Mouse (Mus musculus): ENCODE results near the gene Btd.
"Not testable (repeated sequence)": the region's sequence is repeated elsewhere in the genome, so short reads cannot be mapped to it uniquely, and the experiment has no call there.

Gene Btd

GRCm38 (mm10) chr14:31640890-31641505 is at the start of gene Btd, which contains the start of gene Hacl1:
TSS of gene Btd (plus strand) at chr14:31641028.
TSS of gene Hacl1 (minus strand) at chr14:31641286.
- DNase-seq (ENCODE audit: low spot score in 2 of 2): peak; percentile 83 to 88

- DNase-seq (ENCODE audit: low spot score in 2 of 2): no peak
Measured at GRCm38 (mm10) chr14:31591243-31591642, 49.6 kb upstream of the Btd start, which contains the start of gene Colq. TSS of gene Colq (minus strand) at chr14:31591343.

DNA sequence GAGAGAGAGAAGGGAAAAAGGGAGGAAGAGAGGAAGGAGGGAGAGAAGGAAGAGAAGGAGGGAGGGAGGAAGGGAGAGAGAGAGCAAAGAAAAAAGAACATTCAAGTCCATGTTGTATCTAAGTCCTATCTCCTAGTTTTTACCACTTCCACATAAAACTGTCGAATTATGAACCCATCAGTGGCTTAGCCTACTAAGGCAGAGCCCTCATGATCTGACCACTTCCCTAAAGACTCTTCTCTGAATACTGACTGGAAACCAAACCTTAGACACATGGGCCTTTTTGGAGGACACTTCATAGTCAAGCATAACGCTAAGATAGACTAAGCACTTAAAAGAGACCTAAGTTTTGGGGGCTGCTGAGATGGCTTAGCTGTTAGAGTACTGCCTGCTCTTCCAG is 47.8 kb upstream of the Btd start:
- DNase-seq (ENCODE audit: low spot score in 2 of 2): no peak

GRCm38 (mm10) chr14:31594693-31595092 is 46.1 kb upstream of the Btd start:
- no peak for DNase-seq (ENCODE audit: low spot score in 2 of 2)

DNA sequence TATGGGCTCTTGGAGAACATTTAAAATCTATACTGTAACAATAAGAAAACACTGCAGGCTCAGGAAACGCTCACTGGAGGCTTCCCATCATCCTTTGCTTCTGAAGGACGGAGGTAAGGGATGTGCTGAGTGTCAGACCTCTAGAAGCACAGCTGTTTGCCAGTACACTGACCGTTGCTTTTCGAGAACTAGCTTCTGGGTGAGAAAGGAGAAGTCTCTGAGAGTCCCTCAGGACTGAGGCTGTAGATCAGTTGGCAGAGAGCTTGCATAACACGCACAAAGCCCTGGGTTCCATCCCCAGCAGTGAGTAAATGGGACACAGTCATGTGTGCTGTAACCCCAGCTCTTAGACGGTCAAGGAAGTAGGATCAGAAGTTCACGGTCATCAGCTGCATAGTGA is 44.4 kb upstream of the Btd start:
- no peak for DNase-seq (ENCODE audit: low spot score in 2 of 2)

- DNase-seq (ENCODE audit: low spot score in 2 of 2): no peak
Measured at GRCm38 (mm10) chr14:31597446-31597845, 43.4 kb upstream of the Btd start.

DNA sequence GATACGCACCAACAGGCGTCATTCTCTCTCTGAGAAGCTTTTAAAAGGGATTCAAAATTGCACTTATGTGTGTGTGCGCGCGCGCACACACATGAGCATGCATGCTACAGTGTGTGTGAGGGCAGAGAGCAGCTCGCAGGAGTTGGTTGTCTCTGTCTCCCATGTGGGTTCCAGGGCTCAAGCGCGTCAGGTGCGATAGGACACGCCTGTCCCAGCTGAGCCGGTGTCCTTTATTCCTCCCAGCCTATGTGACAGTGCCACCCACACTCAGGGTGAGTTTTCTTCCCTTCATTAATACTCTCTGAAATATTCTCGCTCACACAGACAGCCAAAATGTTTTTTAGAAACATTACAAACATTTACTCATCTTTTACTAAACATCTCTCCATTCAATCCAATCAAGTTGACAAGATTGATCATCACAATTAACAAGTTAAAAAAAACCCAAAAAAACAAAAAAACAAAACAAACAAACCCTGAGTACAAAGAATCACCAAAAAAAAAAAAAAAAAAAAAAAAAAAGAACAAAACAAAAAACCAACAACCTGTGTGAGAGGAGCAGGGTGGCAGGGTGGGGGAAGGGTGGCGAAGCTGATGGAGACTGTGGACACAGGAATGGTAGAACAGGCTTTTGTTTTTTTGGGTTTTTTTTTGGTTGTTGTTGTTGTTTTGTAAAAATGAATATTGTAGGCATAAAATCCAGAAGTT is 38.8 kb upstream of the Btd start:
- DNase-seq (ENCODE audit: low spot score in 2 of 2): no peak

DNA sequence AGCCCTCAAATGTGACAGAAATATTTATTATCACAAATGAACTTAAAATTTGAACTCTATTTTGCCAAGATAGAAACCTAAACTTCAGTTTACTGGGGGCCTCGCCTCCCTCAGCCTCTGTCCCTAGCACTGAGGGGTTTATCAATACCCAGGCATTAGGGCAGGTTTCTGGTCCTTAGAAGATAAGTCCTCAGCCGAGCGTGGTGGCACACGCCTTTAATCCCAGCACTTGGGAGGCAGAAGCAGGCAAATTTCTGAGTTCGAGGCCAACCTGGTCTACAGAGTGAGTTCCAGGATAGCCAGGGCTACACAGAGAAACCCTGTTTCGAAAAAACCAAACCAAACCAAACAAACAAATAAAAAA is 38.2 kb upstream of the Btd start:
- DNase-seq (ENCODE audit: low spot score in 2 of 2): not testable (repeated sequence)

DNA sequence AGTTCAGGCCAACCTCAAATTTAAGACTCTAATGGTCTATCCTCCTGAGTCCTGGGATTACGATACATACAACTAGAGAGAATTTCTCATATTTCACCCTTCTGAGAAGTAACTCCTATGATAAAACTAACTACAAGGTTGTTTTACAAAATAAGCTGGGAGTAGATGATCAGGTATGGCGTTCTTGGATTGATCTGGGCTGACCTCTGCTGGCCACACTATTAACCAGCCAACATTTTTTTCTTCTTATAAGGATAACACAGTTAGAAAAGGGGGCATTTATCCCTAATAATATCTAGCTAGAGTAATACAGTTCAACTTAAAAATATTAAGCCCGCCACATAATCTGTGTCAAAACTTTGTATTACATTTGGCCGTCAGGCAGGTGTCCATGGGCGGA is 35.9 kb upstream of the Btd start:
- no peak for DNase-seq (ENCODE audit: low spot score in 2 of 2)

DNA sequence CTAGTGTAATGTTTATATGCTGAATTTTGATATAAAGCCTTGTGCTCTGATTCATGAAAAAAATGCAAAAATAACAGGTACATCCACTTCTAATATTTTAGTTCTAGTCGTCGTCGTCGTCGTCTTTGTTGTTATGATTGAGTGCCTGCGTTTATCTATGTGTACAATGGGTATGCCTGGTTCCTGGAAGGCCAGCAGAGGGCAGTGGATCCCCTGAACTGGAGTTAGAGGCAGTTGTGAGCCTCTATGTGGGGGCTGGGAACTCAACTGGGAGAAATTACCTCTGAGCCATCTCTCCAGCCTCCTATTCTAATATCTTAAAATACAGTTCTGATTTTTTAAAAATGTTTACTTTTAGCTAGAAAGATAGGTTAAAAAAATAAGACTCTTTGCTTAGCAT is 35.3 kb upstream of the Btd start:
- no peak for DNase-seq (ENCODE audit: low spot score in 2 of 2)

- no peak for DNase-seq (ENCODE audit: low spot score in 2 of 2)
Measured at GRCm38 (mm10) chr14:31611986-31612385, 28.8 kb upstream of the Btd start.

DNA sequence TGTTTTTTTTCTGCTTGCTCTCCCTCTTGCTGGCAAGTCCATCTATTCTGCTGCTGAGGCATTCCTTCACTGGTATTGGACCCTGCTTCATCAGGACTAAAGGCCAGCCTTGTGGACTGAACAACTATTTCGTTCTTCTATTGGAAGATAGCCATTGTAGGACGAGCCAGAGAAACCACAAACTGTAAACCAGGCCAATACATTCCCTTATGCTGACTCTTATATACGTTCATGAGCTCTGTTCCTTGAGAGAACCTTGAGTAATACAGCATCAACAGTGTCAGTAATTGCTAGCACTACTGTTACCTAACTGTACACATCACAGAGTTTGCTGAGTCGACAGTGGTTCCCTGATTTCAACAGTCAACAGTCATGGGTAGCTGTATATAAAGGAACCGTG is 27.2 kb upstream of the Btd start:
- DNase-seq (ENCODE audit: low spot score in 2 of 2): no peak

GRCm38 (mm10) chr14:31617204-31617603 is 23.6 kb upstream of the Btd start:
- no peak for DNase-seq (ENCODE audit: low spot score in 2 of 2)

DNA sequence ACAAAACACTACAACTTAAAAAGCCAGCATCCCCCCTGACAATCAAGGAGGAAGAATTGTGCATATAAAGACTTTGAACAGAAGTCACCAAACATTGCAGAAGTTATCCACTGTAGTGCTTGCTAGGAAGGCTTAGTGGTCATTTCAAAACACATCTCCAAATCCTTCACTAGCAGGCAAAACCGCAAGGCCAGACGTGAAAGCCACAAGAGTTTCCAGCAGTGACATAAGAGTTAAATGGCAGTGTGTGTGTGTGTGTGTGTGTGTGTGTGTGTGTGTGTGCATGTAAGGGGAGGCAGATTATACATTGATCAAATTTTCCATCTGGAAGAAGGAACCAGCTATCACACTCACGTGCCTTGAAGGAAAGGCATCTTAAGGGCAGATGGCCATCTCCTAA is 22.8 kb upstream of the Btd start:
- DNase-seq (ENCODE audit: low spot score in 2 of 2): no peak

DNA sequence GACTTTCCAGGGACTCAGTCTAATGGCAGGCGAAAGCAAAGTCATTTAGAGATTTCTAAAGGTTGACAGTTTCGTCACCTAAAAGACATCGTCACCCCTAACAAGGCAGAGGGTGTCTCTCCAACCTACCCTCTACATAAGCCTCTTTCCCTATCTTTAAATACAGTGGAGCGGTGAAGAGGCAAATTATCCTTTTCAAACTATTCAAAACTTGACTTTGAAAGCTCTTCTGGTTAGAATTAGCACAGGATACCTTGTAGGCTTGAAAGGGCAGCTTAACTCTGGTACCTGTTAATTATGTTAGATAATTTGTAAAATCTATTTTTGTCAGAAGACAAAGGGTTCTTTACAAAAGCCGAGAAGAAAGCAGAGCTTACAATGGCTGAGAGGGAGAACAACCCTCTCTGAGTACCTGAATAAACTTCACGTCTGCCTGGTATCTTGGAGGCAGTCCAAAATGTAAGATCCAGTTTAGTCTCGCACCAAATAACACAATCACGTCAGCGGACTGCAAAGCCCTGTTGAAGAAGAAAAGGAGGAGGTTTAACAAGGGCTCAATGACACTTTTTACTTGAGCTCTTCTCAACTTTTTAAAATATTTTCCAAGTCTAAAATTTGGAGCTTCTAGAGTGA is 20.1 kb upstream of the Btd start:
- no peak for DNase-seq (ENCODE audit: low spot score in 2 of 2)

GRCm38 (mm10) chr14:31622748-31623147 is 18.1 kb upstream of the Btd start:
- no peak for DNase-seq (ENCODE audit: low spot score in 2 of 2)

GRCm38 (mm10) chr14:31630677-31631076 is 10.2 kb upstream of the Btd start:
- no peak for DNase-seq (ENCODE audit: low spot score in 2 of 2)

GRCm38 (mm10) chr14:31640346-31640889 is 410 bp upstream of the Btd start, which contains the start of gene Gm49387:
TSS of gene Gm49387 (minus strand) at chr14:31640878.
- DNase-seq (ENCODE audit: low spot score in 2 of 2): peak in 1 of 2 experiments; percentile 44

DNA sequence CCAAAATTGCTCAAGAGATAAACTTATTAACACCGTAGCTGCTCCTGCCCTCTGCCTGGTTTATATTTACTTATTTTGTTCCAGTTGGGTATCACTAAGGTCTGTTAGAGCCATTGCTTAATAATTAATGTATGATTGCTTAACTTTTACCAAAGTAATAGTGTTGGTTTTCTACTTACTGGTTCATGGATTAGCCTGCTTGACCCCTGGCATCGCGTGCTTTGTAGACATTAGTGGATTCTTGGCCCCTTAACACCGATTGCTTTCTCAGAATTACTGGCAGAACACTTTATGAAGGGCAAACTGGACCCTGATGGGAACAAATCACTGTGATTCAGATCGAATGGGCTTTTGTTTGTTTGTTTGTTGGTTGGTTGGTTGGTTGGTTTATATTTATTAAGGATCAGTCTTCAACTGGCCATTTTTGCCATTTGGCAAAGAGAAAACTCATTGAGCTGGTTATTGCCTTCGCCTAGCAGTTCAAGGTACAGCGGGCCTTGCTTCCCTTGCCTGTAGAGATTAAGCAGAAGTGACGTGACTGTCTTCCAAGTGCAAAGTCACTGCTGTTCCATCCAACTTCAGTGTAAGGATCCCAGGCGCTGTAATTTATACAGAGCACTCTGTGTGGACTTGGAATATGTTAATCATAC is 803 bp downstream of the Btd start:
- no peak for DNase-seq (ENCODE audit: low spot score in 2 of 2)

GRCm38 (mm10) chr14:31644183-31644830 is 3.5 kb downstream of the Btd start:
- no peak for DNase-seq (ENCODE audit: low spot score in 2 of 2)

DNA sequence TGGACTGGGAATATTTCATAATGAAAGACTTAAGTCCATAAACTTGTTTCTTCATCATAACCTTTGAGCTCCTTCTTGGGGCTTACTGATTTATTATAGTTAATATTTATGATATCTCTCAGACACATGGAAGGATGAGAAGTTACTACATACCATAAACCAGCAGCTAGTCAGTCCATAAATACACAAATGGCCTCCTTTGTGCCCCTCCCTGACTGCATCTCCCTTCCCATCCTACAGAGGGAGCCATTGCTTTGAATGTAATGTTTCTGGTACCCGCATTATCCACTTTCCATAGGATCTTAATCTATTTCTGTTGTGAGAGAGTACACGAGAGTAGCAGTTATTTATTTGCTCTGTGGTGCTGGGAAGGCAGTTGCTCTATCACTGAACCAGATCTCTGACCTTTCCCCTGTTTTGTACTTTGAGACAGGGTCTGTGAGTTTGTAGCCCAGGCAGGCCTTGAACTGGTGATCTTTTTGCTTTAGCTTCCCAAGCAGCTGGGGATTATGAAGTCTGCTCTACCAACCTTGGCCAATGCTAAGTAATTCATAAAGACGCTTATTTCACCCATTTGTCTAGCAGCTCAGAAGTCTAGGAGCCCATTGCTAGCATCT is 4.2 kb downstream of the Btd start:
- DNase-seq (ENCODE audit: low spot score in 2 of 2): no peak

Measured in urinary bladder, adult 18-20 months (tissue).